Comparison of ENCODE assay signal across 10 mouse cellular contexts in genomic region chr11:110997211-110997610, GRCm38 (mm10). TPM values are rescaled to one million over a fixed set of nuclear protein-coding genes. Genes with fewer than 3 reads are reported as not detected.
A peak's percentile ranks its signal among the peaks of the same experiment; 100 is the strongest.
DNase-seq lines count a peak whose midpoint lies in the region; ATAC-seq and TF ChIP-seq lines count a peak whose summit lies in the region.
"Had no signal": no experiment of that assay in that cellular context is flagged by ENCODE, and none has a peak within 500 bp of the region (broad histone marks: within the 10 kb centered on the region; RNA-seq: fewer than 3 reads in every experiment).

No protein-coding gene starts in this region.

- no peak for TF ChIP-seq CTCF in intestine, postnatal 0 days (IDR thresholded peaks at IDR 0.05; ENCODE audit: low read depth)

- WGBS in limb, embryonic 10.5 days = 64% methylated on average over 9 of the region's 9 CpGs
- WGBS in intestine, postnatal 0 days = 80% methylated on average over 9 of the region's 9 CpGs

- H3K36me3 ChIP-seq in limb, embryonic 10.5 days = no peaks in the 10 kb centered on the region
- H3K36me3 ChIP-seq in intestine, postnatal 0 days (ENCODE audit: control insufficient read depth, insufficient read depth) = no peaks in the 10 kb centered on the region

- no peak overlapping the region for H3K4me3 ChIP-seq in limb, embryonic 10.5 days
- H3K4me3 ChIP-seq in intestine, postnatal 0 days (ENCODE audit: low read depth, low read length) = no peak overlapping the region
- H3K4me3 ChIP-seq: myocyte had no signal

- DNase-seq in cerebellum, adult 11 months = peak; percentile 0
- DNase-seq in spleen, postnatal 10 days (ENCODE audit: low spot score in 2 of 2) = peak; percentile 4 to 13
- DNase-seq in spleen, postnatal 14 days (ENCODE audit: low spot score in 2 of 2) = no peak
- DNase-seq in right cerebral cortex, adult 18-20 months = peak; percentile 8
- no peak for DNase-seq in limb, embryonic 10.5 days (ENCODE audit: low spot score)
- no peak for DNase-seq in urinary bladder, postnatal 14 days (ENCODE audit: low spot score)
- DNase-seq: lung, adult 18-20 months had no signal

- H3K4me2 ChIP-seq in intestine, postnatal 0 days (replicated peaks; ENCODE audit: low read depth) = no peak overlapping the region

- H3K4me1 ChIP-seq in limb, embryonic 10.5 days = no peaks in the 10 kb centered on the region
- no peaks in the 10 kb centered on the region for H3K4me1 ChIP-seq in intestine, postnatal 0 days (replicated peaks; ENCODE audit: control insufficient read depth, insufficient read depth, low read length)

- H3K9me3 ChIP-seq in limb, embryonic 10.5 days (replicated peaks) = no peaks in the 10 kb centered on the region
- H3K9me3 ChIP-seq in intestine, postnatal 0 days (ENCODE audit: control insufficient read depth) = no peaks in the 10 kb centered on the region

- H3K27ac ChIP-seq in limb, embryonic 10.5 days = no peak overlapping the region
- H3K27ac ChIP-seq in intestine, postnatal 0 days (ENCODE audit: low read depth, low read length) = no peak overlapping the region

- no peak for ATAC-seq in cerebellum, adult (ENCODE audit: insufficient number of reproducible peaks, low FRiP score, low TSS enrichment)
- no peak for ATAC-seq in intestine, postnatal 0 days

- no peak overlapping the region for H3K9ac ChIP-seq in intestine, postnatal 0 days (ENCODE audit: low read depth, low read length)

- no peaks in the 10 kb centered on the region for H3K27me3 ChIP-seq in limb, embryonic 10.5 days (ENCODE audit: low read depth, poor library complexity, severe bottlenecking)
- H3K27me3 ChIP-seq in intestine, postnatal 0 days (replicated peaks; ENCODE audit: control insufficient read depth, insufficient read depth, low read length) = no peaks in the 10 kb centered on the region

RNA-seq across cellular contexts. Expression of gene Kcnj16, which starts 29.4 kb away (rescaled TPM):
- polyA plus RNA-seq in limb, embryonic 10.5 days (2016; fragmentation: Nextera tagmentation; extraction: Ambion mirVana) = not detected in 2 replicates
- polyA plus RNA-seq in intestine, postnatal 0 days (2015; fragmentation: Nextera tagmentation; extraction: Ambion mirVana) = 0.61 and 0.66 TPM in 2 replicates

Comparison
In these comparisons a context has a peak if more than half of its experiments do, and no peak if none do; other contexts are left out.
1. DNase-seq: peak in cerebellum, adult 11 months (single experiment), spleen, postnatal 10 days (2 of 2) and right cerebral cortex, adult 18-20 months (single experiment); none in spleen, postnatal 14 days (0 of 2), limb, embryonic 10.5 days (single experiment) and urinary bladder, postnatal 14 days (single experiment).